Mouse (Mus musculus): Measurements from ENCODE around the gene Ctdsp1. TPM values are rescaled to one million over a fixed set of nuclear protein-coding genes. Genes with fewer than 3 reads are reported as not detected.
"Not testable (repeated sequence)": the region's sequence is repeated elsewhere in the genome, so short reads cannot be mapped to it uniquely, and the experiment has no call there.

The Ctdsp1 gene
- polyA plus RNA-seq, 1 experiment from 2014 or later: 33.1 TPM

DNA sequence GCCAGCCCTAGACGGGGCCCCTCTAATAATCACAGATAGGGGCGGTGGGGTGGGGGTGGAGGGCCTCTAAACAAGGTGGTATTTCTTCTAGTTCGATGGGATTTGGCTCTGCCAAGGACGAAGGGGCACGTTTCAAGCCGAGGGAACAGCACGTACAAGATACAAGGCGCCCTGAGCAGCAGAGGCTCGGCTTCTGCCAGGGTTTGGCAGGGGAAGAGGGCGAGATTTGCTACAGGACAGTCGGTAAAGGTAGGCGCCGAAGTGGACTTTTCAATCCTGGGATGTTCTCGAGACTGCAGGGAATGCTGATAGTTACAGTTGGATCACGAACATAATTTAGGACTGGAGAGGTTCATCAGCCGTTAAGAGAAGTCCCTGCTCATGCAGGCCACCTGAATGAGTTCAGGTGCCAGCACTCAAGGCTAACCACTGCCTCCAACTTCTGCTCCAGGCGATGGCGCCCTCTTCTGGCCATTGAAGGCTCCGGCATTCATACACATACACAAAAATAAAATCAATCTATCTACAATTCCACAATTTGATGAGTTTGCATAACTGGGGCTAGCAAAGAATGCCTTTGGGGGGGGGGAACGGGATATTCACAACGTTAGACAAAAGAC lies 912 bp upstream of the Ctdsp1 start:
- Histone ChIP-seq H3K9ac (peak overlapping the region; percentile 98), H3K4me3 (replicated peaks) (peak overlapping the region; percentile 86), H3K27ac (peak overlapping the region; percentile 97), H3K4me1 (replicated peaks) (peaks cover 76% of the 10 kb centered on the region), H3K36me3 (peaks cover 25% of the 10 kb centered on the region), H3K27me3 (no peaks in the 10 kb centered on the region), H3K9me3 (replicated peaks) (no peaks in the 10 kb centered on the region), H3K4me2 (peak overlapping the region; percentile 96)
- WGBS (ENCODE audit: insufficient replicate concordance): 4% methylated on average over 21 of the region's 21 CpGs
- no peak for ATAC-seq (ENCODE audit: low read depth)
- peak; percentile 70 for DNase-seq

DNA sequence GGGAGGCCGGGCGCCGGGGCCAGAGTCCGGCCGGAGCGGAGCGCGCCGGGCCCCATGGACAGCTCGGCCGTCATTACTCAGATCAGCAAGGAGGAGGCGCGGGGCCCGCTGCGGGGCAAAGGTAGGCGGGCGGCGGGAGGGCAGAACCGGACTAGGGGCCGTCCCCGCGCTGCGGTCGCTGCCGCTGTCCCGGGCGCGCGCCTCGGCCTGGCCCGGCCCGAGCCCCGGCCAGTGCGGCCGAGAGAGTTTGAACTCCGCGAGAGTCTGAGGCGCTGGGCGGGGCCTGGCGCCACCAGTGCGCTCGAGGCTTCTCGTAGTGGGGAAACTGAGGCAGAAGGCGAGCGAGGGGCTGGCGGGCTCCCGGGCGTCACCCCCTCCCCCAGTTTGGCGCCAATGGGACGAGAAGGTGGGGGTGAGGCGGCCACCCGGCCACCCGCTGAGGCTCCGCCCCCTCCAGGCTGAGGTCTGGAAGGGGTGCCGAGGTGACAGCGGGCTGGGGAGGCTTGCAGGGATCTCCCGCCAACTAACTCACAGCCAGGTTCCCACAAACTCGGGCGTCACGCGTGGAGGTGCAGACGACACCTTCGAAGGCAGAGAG lies 634 bp downstream of the Ctdsp1 start:
- H3K9me3 ChIP-seq (replicated peaks): no peaks in the 10 kb centered on the region
- H3K4me2 ChIP-seq: peak overlapping the region; percentile 96
- DNase-seq (peak; percentile 75), ATAC-seq (ENCODE audit: low read depth) (peak; percentile 52)
- H3K4me3 ChIP-seq (replicated peaks): peak overlapping the region; percentile 86
- WGBS (ENCODE audit: insufficient replicate concordance): 0% methylated on average over 62 of the region's 63 CpGs
- no peaks in the 10 kb centered on the region for H3K27me3 ChIP-seq
- H3K27ac ChIP-seq: peak overlapping the region; percentile 97
- peaks cover 82% of the 10 kb centered on the region for H3K4me1 ChIP-seq (replicated peaks)
- H3K9ac ChIP-seq: peak overlapping the region; percentile 98
- H3K36me3 ChIP-seq: peaks cover 27% of the 10 kb centered on the region

DNA sequence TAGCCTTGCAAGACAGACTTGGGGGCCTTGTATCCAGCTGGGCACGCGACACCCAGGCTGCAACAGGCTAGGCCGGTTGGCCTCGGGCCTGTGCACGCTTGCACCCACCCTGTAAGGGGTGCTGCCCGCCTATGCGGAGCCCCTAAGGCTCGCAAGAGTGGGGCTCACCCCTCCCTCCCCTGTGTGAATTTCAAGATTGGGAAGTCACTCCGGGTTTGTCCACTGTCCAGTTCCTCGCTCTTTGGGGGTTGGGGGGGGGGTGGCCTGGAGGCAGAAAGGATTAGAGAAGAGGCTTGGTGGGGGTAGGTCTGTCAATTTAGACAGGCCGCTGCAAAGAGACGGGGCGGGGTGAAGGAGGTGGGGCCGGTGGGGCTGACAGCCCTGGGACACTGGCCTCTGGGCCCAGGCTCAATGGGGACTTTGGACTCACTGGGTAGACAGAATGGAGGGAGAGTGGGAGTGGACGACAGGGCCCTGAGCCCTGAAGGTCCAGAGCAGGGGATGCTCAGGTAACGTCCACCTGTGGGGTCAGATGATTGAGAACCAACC lies 1.2 kb downstream of the Ctdsp1 start:
- H3K27ac ChIP-seq: peak overlapping the region; percentile 97
- H3K27me3 ChIP-seq: no peaks in the 10 kb centered on the region
- H3K4me3 ChIP-seq (replicated peaks): peak overlapping the region; percentile 86
- H3K36me3 ChIP-seq: peaks cover 27% of the 10 kb centered on the region
- peak overlapping the region; percentile 96 for H3K4me2 ChIP-seq
- WGBS (ENCODE audit: insufficient replicate concordance): 7% methylated on average over 16 of the region's 16 CpGs
- ATAC-seq (ENCODE audit: low read depth): peak; percentile 6
- H3K4me1 ChIP-seq (replicated peaks): peaks cover 77% of the 10 kb centered on the region
- peak overlapping the region; percentile 98 for H3K9ac ChIP-seq
- no peaks in the 10 kb centered on the region for H3K9me3 ChIP-seq (replicated peaks)
- no peak for DNase-seq

DNA sequence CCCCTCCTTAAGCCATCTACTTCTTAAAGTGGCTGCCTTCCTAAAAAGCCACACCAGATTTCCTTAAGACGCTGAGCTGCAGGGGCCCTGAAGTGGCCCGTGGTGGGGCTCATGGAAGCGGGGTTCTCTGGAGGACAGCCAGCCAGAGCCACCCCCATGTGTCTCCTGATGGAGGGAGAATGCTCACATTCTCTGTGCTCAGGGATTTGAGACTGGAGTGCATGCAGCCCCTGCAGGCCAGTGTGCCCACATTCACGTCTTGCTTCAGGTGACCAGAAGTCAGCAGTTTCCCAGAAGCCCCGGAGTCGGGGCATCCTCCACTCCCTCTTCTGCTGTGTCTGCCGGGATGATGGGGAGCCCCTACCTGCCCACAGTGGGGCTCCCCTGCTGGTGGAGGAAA lies 1.7 kb downstream of the Ctdsp1 start:
- H3K4me3 ChIP-seq (replicated peaks): peak overlapping the region; percentile 86
- peaks cover 27% of the 10 kb centered on the region for H3K36me3 ChIP-seq
- H3K4me2 ChIP-seq: peak overlapping the region; percentile 96
- 47% methylated on average over 7 of the region's 7 CpGs for WGBS (ENCODE audit: insufficient replicate concordance)
- H3K27me3 ChIP-seq: no peaks in the 10 kb centered on the region
- H3K27ac ChIP-seq: peak overlapping the region; percentile 97
- peak overlapping the region; percentile 98 for H3K9ac ChIP-seq
- H3K9me3 ChIP-seq (replicated peaks): no peaks in the 10 kb centered on the region
- H3K4me1 ChIP-seq (replicated peaks): peaks cover 77% of the 10 kb centered on the region
- DNase-seq (no peak), ATAC-seq (ENCODE audit: low read depth) (no peak)

DNA sequence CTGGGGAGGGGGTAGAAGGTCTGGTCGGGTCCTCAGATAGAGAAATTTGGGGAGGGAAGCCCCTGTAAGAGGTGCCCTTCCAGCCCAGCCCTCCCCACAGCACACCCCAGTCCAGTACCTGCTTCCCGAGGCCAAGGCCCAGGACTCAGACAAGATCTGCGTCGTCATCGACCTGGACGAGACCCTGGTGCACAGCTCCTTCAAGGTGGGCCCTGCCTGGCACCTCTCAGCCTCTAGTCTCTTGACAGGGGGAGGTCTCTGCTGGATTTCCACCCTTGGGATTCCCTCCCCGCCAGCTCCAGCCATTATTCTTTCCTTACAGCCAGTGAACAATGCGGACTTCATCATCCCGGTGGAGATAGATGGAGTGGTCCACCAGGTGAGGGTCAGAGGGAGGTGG lies 2.4 kb downstream of the Ctdsp1 start:
- peak overlapping the region; percentile 86 for H3K4me3 ChIP-seq (replicated peaks)
- H3K9me3 ChIP-seq (replicated peaks): no peaks in the 10 kb centered on the region
- peaks cover 78% of the 10 kb centered on the region for H3K4me1 ChIP-seq (replicated peaks)
- ATAC-seq (ENCODE audit: low read depth) (no peak), DNase-seq (no peak)
- H3K4me2 ChIP-seq: peak overlapping the region; percentile 96
- no peaks in the 10 kb centered on the region for H3K27me3 ChIP-seq
- H3K9ac ChIP-seq: peak overlapping the region; percentile 98
- WGBS (ENCODE audit: insufficient replicate concordance): 91% methylated on average over 9 of the region's 9 CpGs
- peak overlapping the region; percentile 97 for H3K27ac ChIP-seq
- peaks cover 27% of the 10 kb centered on the region for H3K36me3 ChIP-seq

DNA sequence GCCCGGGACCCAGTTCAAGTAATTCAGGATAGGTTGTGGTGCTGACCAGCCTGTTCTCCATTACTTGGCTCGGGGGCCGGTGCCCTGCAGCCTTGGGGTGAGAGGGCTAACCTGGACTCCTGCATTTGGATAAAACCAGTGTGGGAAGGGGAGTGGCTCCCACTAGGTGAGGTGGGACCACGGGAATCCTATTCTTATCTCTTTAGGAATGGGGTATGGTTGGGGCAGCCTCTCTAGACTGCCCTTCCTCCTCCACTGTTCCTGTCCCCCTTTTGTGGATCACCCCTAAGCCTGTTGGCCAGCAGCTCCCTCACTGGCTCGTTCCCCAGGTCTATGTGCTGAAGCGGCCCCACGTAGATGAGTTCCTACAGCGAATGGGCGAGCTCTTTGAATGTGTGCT lies 3.0 kb downstream of the Ctdsp1 start:
- H3K9ac ChIP-seq: peak overlapping the region; percentile 98

DNA sequence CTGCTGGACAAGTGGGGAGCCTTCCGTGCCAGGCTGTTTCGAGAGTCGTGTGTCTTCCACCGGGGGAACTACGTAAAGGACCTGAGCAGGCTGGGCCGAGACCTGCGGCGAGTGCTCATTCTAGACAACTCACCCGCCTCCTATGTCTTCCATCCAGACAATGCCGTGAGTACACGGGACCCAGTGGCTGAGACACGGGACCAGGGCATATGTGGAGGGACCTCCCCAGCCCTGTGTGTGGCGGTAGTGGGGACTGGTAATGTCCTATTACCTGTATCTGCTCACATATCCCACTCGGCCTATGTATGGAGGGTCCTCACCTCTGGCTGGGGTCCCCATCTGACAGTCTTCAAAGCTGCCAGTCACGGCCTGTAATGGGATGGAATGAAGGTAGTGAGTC lies 3.5 kb downstream of the Ctdsp1 start:
- Histone ChIP-seq H3K27me3 (no peaks in the 10 kb centered on the region), H3K4me2 (no peak overlapping the region), H3K4me1 (replicated peaks) (peaks cover 71% of the 10 kb centered on the region), H3K9ac (0 out of 2 replicates have a peak overlapping the region, but pooled peaks have one; percentile 33), H3K36me3 (peaks cover 27% of the 10 kb centered on the region), H3K9me3 (replicated peaks) (no peaks in the 10 kb centered on the region), H3K27ac (peak overlapping the region; percentile 97), H3K4me3 (replicated peaks) (no peak overlapping the region)
- 92% methylated on average over 15 of the region's 15 CpGs for WGBS (ENCODE audit: insufficient replicate concordance)
- ATAC-seq (ENCODE audit: low read depth): no peak
- DNase-seq: no peak

More for the DNA sequence above, 3.0 kb downstream of the Ctdsp1 start:
- peak overlapping the region; percentile 96; the same call in 1 of the 2 replicates for H3K4me2 ChIP-seq
- no peak overlapping the region for H3K4me3 ChIP-seq (replicated peaks)
- no peaks in the 10 kb centered on the region for H3K9me3 ChIP-seq (replicated peaks)
- H3K4me1 ChIP-seq (replicated peaks): peaks cover 76% of the 10 kb centered on the region
- WGBS (ENCODE audit: insufficient replicate concordance): 83% methylated on average over 9 of the region's 9 CpGs
- ATAC-seq (ENCODE audit: low read depth) (no peak), DNase-seq (no peak)
- H3K27me3 ChIP-seq: no peaks in the 10 kb centered on the region
- peak overlapping the region; percentile 97 for H3K27ac ChIP-seq
- H3K36me3 ChIP-seq: peaks cover 27% of the 10 kb centered on the region

DNA sequence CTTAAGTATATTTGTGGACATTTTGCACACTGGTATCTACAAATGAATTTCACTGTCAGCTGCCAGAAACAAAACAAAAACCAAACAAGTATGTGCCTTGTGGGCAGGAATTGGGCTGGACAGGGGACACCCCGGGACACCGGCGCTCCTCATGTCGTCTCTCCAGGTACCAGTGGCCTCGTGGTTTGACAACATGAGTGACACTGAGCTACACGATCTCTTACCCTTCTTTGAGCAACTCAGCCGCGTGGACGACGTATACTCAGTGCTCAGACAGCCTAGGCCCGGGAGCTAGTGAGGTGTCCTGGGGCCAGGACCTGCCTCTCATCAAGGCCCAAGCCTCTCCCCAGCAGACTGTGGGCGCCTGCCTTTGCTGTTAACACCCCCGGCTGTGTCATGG lies 4.0 kb downstream of the Ctdsp1 start:
- DNase-seq (no peak), ATAC-seq (ENCODE audit: low read depth) (no peak)
- H3K4me3 ChIP-seq (replicated peaks): no peak overlapping the region
- H3K36me3 ChIP-seq: peaks cover 27% of the 10 kb centered on the region
- WGBS (ENCODE audit: insufficient replicate concordance): 82% methylated on average over 12 of the region's 13 CpGs
- H3K4me2 ChIP-seq: no peak overlapping the region
- H3K9me3 ChIP-seq (replicated peaks): no peaks in the 10 kb centered on the region
- no peaks in the 10 kb centered on the region for H3K27me3 ChIP-seq
- peak overlapping the region; percentile 97 for H3K27ac ChIP-seq
- H3K9ac ChIP-seq: 0 out of 2 replicates have a peak overlapping the region, but pooled peaks have one; percentile 33
- peaks cover 68% of the 10 kb centered on the region for H3K4me1 ChIP-seq (replicated peaks)

DNA sequence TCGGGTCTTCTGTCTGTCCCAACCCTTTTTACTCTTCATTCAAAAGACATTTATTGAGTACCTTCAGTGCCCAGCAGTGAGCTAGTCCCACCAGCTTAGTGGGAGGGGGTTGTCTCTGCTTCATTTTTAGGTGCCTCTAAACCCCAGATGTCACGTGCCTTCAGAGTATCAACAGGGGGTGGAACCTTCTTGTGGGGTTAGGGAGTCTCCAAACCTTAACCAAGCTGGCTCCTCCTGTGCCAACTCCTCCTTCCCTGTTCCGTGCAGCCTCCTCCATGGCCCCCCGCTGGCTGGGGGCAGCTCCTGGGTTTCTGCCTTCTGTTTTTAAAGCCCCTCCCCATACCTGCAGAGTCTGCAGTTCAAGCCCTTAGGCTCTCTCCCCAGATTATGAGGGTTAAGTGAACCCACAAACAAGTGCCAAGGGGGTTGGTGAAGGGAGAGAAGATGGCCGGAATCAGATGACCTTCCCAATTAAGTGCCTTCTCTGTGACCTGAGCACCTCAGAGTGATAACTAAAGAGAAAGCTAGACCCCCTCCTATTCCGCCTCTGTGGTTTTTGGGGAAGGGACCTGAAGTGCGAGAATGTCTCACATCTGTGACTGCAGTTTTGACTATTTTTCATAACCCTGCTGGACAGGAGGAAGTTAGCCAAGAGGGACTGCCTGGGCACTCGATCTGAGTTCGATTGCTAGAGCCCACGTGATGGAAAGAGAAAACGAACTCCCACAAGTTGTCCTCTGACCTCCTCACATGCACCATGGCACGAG lies 5.3 kb downstream of the Ctdsp1 start:
- H3K9me3 ChIP-seq (replicated peaks); DNase-seq; ATAC-seq (ENCODE audit: low read depth); H3K27me3 ChIP-seq: not testable (repeated sequence)
- H3K4me2 ChIP-seq: peak overlapping the region; percentile 94
- peaks cover 27% of the 10 kb centered on the region for H3K36me3 ChIP-seq
- WGBS (ENCODE audit: insufficient replicate concordance): 6% methylated on average over 12 of the region's 12 CpGs
- H3K9ac ChIP-seq: peak overlapping the region; percentile 76
- H3K27ac ChIP-seq: peak overlapping the region; percentile 91
- peak overlapping the region; percentile 62 for H3K4me3 ChIP-seq (replicated peaks)
- H3K4me1 ChIP-seq (replicated peaks): peaks cover 73% of the 10 kb centered on the region

DNA sequence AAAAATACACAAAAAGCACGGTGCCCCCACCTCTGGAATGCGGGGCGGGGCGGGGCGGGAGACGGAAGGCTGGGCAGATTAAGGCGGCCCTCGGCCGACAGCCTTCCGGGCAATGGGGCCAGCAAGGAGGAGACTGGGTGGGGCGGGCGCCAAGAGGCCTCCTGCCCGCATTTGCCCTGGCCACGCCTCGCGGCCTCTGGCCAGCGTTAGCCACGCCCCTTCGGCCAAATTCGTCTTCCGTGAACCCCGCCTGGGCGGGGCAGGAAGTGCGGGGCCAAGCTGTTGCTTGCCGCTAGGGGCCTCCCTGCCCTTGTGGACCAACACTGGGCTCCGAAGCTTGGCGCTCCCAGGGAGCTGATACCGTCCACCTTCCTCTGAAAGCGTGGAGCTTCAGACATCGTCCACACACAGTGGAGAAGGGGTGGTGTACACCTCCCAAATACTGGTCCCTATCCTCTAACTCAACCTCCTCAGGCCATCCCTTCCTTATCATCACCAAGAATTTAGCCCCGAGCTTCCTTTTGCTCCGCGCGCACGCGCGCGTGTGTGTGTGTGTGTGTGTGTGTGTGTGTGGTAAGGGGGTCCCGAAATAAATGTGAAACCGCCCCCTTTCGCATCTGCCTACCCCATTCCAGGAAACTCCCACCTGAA lies 6.1 kb downstream of the Ctdsp1 start:
- H3K27me3 ChIP-seq: no peaks in the 10 kb centered on the region
- WGBS (ENCODE audit: insufficient replicate concordance): 0% methylated on average over 41 of the region's 41 CpGs

More for the DNA sequence above, 6.1 kb downstream of the Ctdsp1 start:
- no peaks in the 10 kb centered on the region for H3K9me3 ChIP-seq (replicated peaks)
- H3K4me2 ChIP-seq: peak overlapping the region; percentile 94
- H3K4me1 ChIP-seq (replicated peaks): peaks cover 78% of the 10 kb centered on the region
- H3K4me3 ChIP-seq (replicated peaks): peak overlapping the region; percentile 62
- H3K27ac ChIP-seq: peak overlapping the region; percentile 91
- peak; percentile 90 for ATAC-seq (ENCODE audit: low read depth)
- peak; percentile 99 for DNase-seq
- H3K36me3 ChIP-seq: peaks cover 27% of the 10 kb centered on the region
- peak overlapping the region; percentile 76 for H3K9ac ChIP-seq

Measured in liver, embryonic 13.5 days (tissue).